8 mouse cellular contexts compared by ENCODE assay signal in the genomic region with DNA sequence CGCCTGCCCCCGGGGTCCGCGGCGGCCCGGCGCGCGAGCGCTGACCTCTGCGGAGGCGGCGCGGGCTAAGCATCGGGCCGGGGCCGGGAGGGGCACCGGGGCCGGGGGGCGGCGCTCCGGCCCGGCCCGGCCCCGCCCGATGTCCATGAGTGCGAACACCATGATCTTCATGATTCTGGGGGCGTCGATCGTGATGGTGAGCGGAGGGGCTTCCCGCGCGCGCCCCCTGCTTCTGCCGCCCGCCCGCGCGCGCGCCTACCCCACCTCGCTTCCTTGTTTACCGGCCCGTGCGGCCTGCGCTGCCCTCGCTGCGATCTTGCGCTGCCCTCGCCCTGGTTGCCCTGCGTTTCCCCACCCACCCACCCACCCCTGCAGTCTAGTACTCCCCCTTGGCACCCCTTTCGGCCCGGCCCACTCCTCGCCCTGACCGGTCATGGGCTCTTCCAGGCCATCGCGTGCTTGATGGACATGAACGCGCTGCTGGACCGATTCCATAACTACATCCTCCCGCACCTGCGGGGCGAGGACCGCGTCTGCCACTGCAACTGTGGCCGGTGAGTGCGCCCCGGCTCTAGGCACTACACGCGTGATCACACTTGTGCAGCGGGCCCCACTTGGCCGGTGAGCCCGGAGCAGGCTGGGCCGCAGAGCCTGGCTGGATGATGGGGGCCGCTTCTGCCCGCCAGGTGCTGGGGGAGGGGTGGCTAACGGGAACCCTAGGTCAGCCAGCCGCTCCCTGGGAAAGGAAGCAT. TPM values are rescaled to one million over a fixed set of nuclear protein-coding genes. Genes with fewer than 3 reads are reported as not detected.
A peak's percentile ranks its signal among the peaks of the same experiment; 100 is the strongest.
DNase-seq lines count a peak whose midpoint lies in the region; ATAC-seq and TF ChIP-seq lines count a peak whose summit lies in the region.

No protein-coding gene starts in this region.

- peaks cover 18% of the 10 kb centered on the region for H3K4me1 ChIP-seq in testis, adult 2 months (ENCODE audit: control insufficient read depth, insufficient read depth, low read length)
- H3K4me1 ChIP-seq in intestine, postnatal 0 days (replicated peaks; ENCODE audit: control insufficient read depth, insufficient read depth, low read length): no peaks in the 10 kb centered on the region
- H3K4me1 ChIP-seq in liver, embryonic 12.5 days: peaks cover 40% of the 10 kb centered on the region
- H3K4me1 ChIP-seq in thymus, adult 2 months (replicated peaks; ENCODE audit: control insufficient read depth, insufficient read depth, low read length): peaks cover 14% of the 10 kb centered on the region

- H3K9me3 ChIP-seq in intestine, postnatal 0 days (ENCODE audit: control insufficient read depth): no peaks in the 10 kb centered on the region
- H3K9me3 ChIP-seq in liver, embryonic 12.5 days (replicated peaks): no peaks in the 10 kb centered on the region

- no peak for DNase-seq in testis, postnatal 14 days (ENCODE audit: low spot score)
- peak; percentile 95 to 96 for DNase-seq in cerebellum, postnatal 10 days
- DNase-seq in gastrocnemius, postnatal 4 days (ENCODE audit: low spot score in 2 of 2): peak; percentile 33 to 62
- peak; percentile 63 for DNase-seq in neural tube, embryonic 10.5 days (ENCODE audit: extremely low spot score, low spot score)
- peak; percentile 54 for DNase-seq in thymus, adult 2 months

- H3K27me3 ChIP-seq in testis, adult 2 months (ENCODE audit: control insufficient read depth, insufficient read depth, low read length): no peaks in the 10 kb centered on the region
- no peaks in the 10 kb centered on the region for H3K27me3 ChIP-seq in intestine, postnatal 0 days (replicated peaks; ENCODE audit: control insufficient read depth, insufficient read depth, low read length)
- H3K27me3 ChIP-seq in liver, embryonic 12.5 days (replicated peaks): no peaks in the 10 kb centered on the region
- no peaks in the 10 kb centered on the region for H3K27me3 ChIP-seq in thymus, adult 2 months (ENCODE audit: control insufficient read depth, insufficient read depth, low read length)

- H3K36me3 ChIP-seq in testis, adult 2 months (ENCODE audit: control insufficient read depth, insufficient read depth, low read length): no peaks in the 10 kb centered on the region
- H3K36me3 ChIP-seq in intestine, postnatal 0 days (ENCODE audit: control insufficient read depth, insufficient read depth): peaks cover 13% of the 10 kb centered on the region; the same call in 1 of the 2 replicates
- peaks cover 41% of the 10 kb centered on the region for H3K36me3 ChIP-seq in liver, embryonic 12.5 days
- no peaks in the 10 kb centered on the region for H3K36me3 ChIP-seq in thymus, adult 2 months (ENCODE audit: control insufficient read depth, insufficient read depth, low read length)

- peak overlapping the region; percentile 88 for H3K27ac ChIP-seq in testis, adult 2 months (ENCODE audit: control insufficient read depth, insufficient read depth, low read depth, low read length)
- H3K27ac ChIP-seq in intestine, postnatal 0 days (ENCODE audit: low read depth, low read length): peak overlapping the region; percentile 66
- peak overlapping the region; percentile 65 for H3K27ac ChIP-seq in liver, embryonic 12.5 days
- no peak overlapping the region for H3K27ac ChIP-seq in thymus, adult 2 months (ENCODE audit: control insufficient read depth, insufficient read depth, low read length)

- no peak for TF ChIP-seq CTCF in testis, adult 2 months (IDR thresholded peaks at IDR 0.05; ENCODE audit: control insufficient read depth, insufficient read depth, insufficient replicate concordance, low read depth, low read length)
- TF ChIP-seq CTCF in intestine, postnatal 0 days (IDR thresholded peaks at IDR 0.05; ENCODE audit: low read depth): no peak
- no peak for TF ChIP-seq CTCF in thymus, adult 2 months (IDR thresholded peaks at IDR 0.05; ENCODE audit: borderline replicate concordance, control insufficient read depth, extremely low read depth, insufficient read depth, low read length, poor library complexity)

- no peak for TF ChIP-seq POLR2A in testis, adult 2 months (IDR thresholded peaks at IDR 0.05; ENCODE audit: control insufficient read depth, low read depth, low read length)
- 0 out of 2 replicates have a peak, but pooled peaks have one; percentile 2 for TF ChIP-seq POLR2A in thymus, adult 2 months (IDR thresholded peaks at IDR 0.05; ENCODE audit: control insufficient read depth, extremely low read depth, insufficient read depth, low read length, poor library complexity)

- H3K9ac ChIP-seq in intestine, postnatal 0 days (ENCODE audit: low read depth, low read length): peak overlapping the region; percentile 71
- H3K9ac ChIP-seq in liver, embryonic 12.5 days: peak overlapping the region; percentile 76

- H3K4me3 ChIP-seq in testis, adult 2 months (ENCODE audit: control insufficient read depth, low read depth, low read length): peak overlapping the region; percentile 83
- H3K4me3 ChIP-seq in intestine, postnatal 0 days (ENCODE audit: low read depth, low read length): peak overlapping the region; percentile 76
- H3K4me3 ChIP-seq in liver, embryonic 12.5 days: peak overlapping the region; percentile 78
- peak overlapping the region; percentile 89 for H3K4me3 ChIP-seq in thymus, adult 2 months (ENCODE audit: control insufficient read depth, insufficient read depth, low read length)

- WGBS in intestine, postnatal 0 days: 1% methylated on average over 56 of the region's 79 CpGs
- 1% methylated on average over 76 of the region's 79 CpGs for WGBS in liver, embryonic 12.5 days (ENCODE audit: insufficient replicate concordance)
- under 1% methylated on average over 74 of the region's 79 CpGs for WGBS in thymus, adult 2 months

- ATAC-seq in intestine, postnatal 0 days: peak; percentile 64
- peak; percentile 70 for ATAC-seq in liver, embryonic 12.5 days

- peak overlapping the region; percentile 96 for H3K4me2 ChIP-seq in intestine, postnatal 0 days (replicated peaks; ENCODE audit: low read depth)
- peak overlapping the region; percentile 96 for H3K4me2 ChIP-seq in liver, embryonic 12.5 days

RNA-seq across cellular contexts. Expression of a gene that starts 0.5 kb away (rescaled TPM):
- polyA plus RNA-seq in testis, adult 2 months (2012; rRNA removed): 1.5 and 1.8 TPM in 2 replicates
- total RNA-seq in gastrocnemius, postnatal 4 days (2021): 1 to 10 TPM; 1.3 to 1.5 TPM
- polyA plus RNA-seq in intestine, postnatal 0 days (2015; fragmentation: Nextera tagmentation; extraction: Ambion mirVana): 0.13 and 0.24 TPM in 2 replicates
- polyA plus RNA-seq in liver, embryonic 12.5 days (2016; fragmentation: Nextera tagmentation; extraction: Ambion mirVana): 0.17 and 0.24 TPM in 2 replicates
- 4.9 and 5.1 TPM in 2 replicates for polyA plus RNA-seq in thymus, adult 2 months (2012; rRNA removed)

RNA-seq across cellular contexts. Expression of a gene that starts 25.8 kb away (rescaled TPM):
- 18.7 and 23.4 TPM in 2 replicates for polyA plus RNA-seq in testis, adult 2 months (2012; rRNA removed)
- 10 to 100 TPM; 44.4 to 46.1 TPM for total RNA-seq in gastrocnemius, postnatal 4 days (2021)
- 39.6 and 40.4 TPM in 2 replicates for polyA plus RNA-seq in intestine, postnatal 0 days (2015; fragmentation: Nextera tagmentation; extraction: Ambion mirVana)
- 101 and 110 TPM in 2 replicates for polyA plus RNA-seq in liver, embryonic 12.5 days (2016; fragmentation: Nextera tagmentation; extraction: Ambion mirVana)
- polyA plus RNA-seq in thymus, adult 2 months (2012; rRNA removed): 87.0 and 93.1 TPM in 2 replicates

RNA-seq across cellular contexts. Expression of a gene that starts 30.5 kb away (rescaled TPM):
- 34.6 and 37.4 TPM in 2 replicates for polyA plus RNA-seq in testis, adult 2 months (2012; rRNA removed)
- 10 to 100 TPM; 61.5 to 63.0 TPM for total RNA-seq in gastrocnemius, postnatal 4 days (2021)
- 167 and 171 TPM in 2 replicates for polyA plus RNA-seq in intestine, postnatal 0 days (2015; fragmentation: Nextera tagmentation; extraction: Ambion mirVana)
- 80.8 and 91.2 TPM in 2 replicates for polyA plus RNA-seq in liver, embryonic 12.5 days (2016; fragmentation: Nextera tagmentation; extraction: Ambion mirVana)
- 184 and 186 TPM in 2 replicates for polyA plus RNA-seq in thymus, adult 2 months (2012; rRNA removed)

RNA-seq across cellular contexts. Expression of a gene that starts 39.4 kb away (rescaled TPM):
- polyA plus RNA-seq in testis, adult 2 months (2012; rRNA removed): 5.5 and 5.6 TPM in 2 replicates
- total RNA-seq in gastrocnemius, postnatal 4 days (2021): 10 to 100 TPM; 23.4 to 26.4 TPM
- polyA plus RNA-seq in intestine, postnatal 0 days (2015; fragmentation: Nextera tagmentation; extraction: Ambion mirVana): 17.4 and 17.8 TPM in 2 replicates
- polyA plus RNA-seq in liver, embryonic 12.5 days (2016; fragmentation: Nextera tagmentation; extraction: Ambion mirVana): 0.49 and 0.73 TPM in 2 replicates
- 11.2 and 13.5 TPM in 2 replicates for polyA plus RNA-seq in thymus, adult 2 months (2012; rRNA removed)

RNA-seq across cellular contexts. Expression of a gene that starts 41.0 kb away (rescaled TPM):
- 2.7 and 3.3 TPM in 2 replicates for polyA plus RNA-seq in testis, adult 2 months (2012; rRNA removed)
- 10 to 100 TPM in 1 of 2 experiments, 1 to 10 TPM in 1; 9.8 to 10.4 TPM for total RNA-seq in gastrocnemius, postnatal 4 days (2021)
- polyA plus RNA-seq in intestine, postnatal 0 days (2015; fragmentation: Nextera tagmentation; extraction: Ambion mirVana): 5.5 and 6.2 TPM in 2 replicates
- polyA plus RNA-seq in liver, embryonic 12.5 days (2016; fragmentation: Nextera tagmentation; extraction: Ambion mirVana): 1.9 and 2.0 TPM in 2 replicates
- 17.4 and 18.5 TPM in 2 replicates for polyA plus RNA-seq in thymus, adult 2 months (2012; rRNA removed)
